Mouse (Mus musculus) CH12.LX (cell line): Measurements from ENCODE around the gene Chga.

ENCODE experiments used
- CTCF ChIP-seq, 2 experiments: IDR thresholded peaks in 1 of 2; conservative IDR thresholded peaks in 1 of 2; 2 replicates each; pipeline ENCODE4 v1.5.1; 2011 to 2012; ENCODE audit warnings: low read depth in 2 of 2, low read length in 2 of 2, improper control_type of control experiment in 1 of 2, inconsistent platforms in 1 of 2, mild to moderate bottlenecking in 1 of 2, moderate library complexity in 1 of 2
- EP300 ChIP-seq: IDR thresholded peaks from 2 replicates; pipeline ENCODE4 v1.6.1; 2011; ENCODE audit warnings: low read length, improper control_type of control experiment
- GABPA ChIP-seq: IDR thresholded peaks from 2 replicates; pipeline ENCODE4 v1.6.1; 2012; ENCODE audit warnings: low read depth, low read length, improper control_type of control experiment, inconsistent platforms; ENCODE audit not compliant: insufficient replicate concordance
- HCFC1 ChIP-seq: IDR thresholded peaks from 2 replicates; pipeline ENCODE4 v1.6.1; 2012; ENCODE audit warnings: low read depth, mild to moderate bottlenecking, inconsistent platforms, low read length, improper control_type of control experiment
- JUND ChIP-seq: conservative IDR thresholded peaks from 2 replicates; pipeline ENCODE4 v1.6.1; 2011; ENCODE audit warnings: low read depth, low read length, improper control_type of control experiment
- MAFK ChIP-seq: IDR thresholded peaks from 2 replicates; pipeline ENCODE4 v1.6.1; 2011; ENCODE audit warnings: low read length, improper control_type of control experiment; ENCODE audit not compliant: insufficient replicate concordance
- MAX ChIP-seq: IDR thresholded peaks from 2 replicates; pipeline ENCODE4 v1.6.1; 2011; ENCODE audit warnings: low read length, improper control_type of control experiment
- POLR2A ChIP-seq: IDR thresholded peaks from 2 replicates; pipeline ENCODE4 v1.6.1; 2011; ENCODE audit warnings: low read depth, mild to moderate bottlenecking, improper control_type of control experiment, low read length
- RAD21 ChIP-seq: IDR thresholded peaks from 2 replicates; pipeline ENCODE4 v1.6.1; 2011; ENCODE audit warnings: low read depth, mild to moderate bottlenecking, low read length, improper control_type of control experiment, moderate library complexity
- SMC3 ChIP-seq: IDR thresholded peaks from 2 replicates; pipeline ENCODE4 v1.6.1; 2011; ENCODE audit warnings: low read depth, low read length, improper control_type of control experiment
- TCF12 ChIP-seq: IDR thresholded peaks from 2 replicates; pipeline ENCODE4 v1.6.1; 2014; ENCODE audit warnings: low read depth, mild to moderate bottlenecking, inconsistent platforms, low read length, improper control_type of control experiment
- UBTF ChIP-seq: IDR thresholded peaks from 2 replicates; pipeline ENCODE4 v1.6.1; 2012; ENCODE audit warnings: low read depth, mild to moderate bottlenecking, inconsistent platforms, low read length, improper control_type of control experiment, moderate library complexity
- ZNF384 ChIP-seq: IDR thresholded peaks from 2 replicates; pipeline ENCODE4 v1.6.1; 2012; ENCODE audit warnings: low read depth, low read length, improper control_type of control experiment, inconsistent platforms

DNA sequence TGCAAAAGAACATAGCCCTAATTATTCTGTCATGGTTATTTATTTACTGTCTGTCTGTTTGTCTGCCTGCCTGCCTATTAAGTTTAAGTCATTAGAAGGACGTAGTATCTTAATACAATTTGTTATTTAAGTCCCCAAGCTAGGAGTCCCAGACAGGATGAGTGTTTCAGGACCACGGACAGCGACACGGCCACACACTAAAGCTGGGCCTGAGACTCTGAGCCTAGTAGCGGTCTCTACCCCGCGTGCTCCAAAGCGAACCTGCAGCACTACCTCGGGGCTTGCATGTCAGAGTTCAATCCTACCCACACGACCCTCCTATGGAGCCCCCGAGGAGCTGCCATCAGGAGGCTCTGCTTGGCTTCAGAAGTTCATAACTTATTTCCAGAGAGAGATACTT is 4.2 kb upstream of the Chga start:
- no peak for TF ChIP-seq JUND
- TF ChIP-seq CTCF (conservative IDR thresholded peaks at IDR 0.05 in 1 of 2, IDR thresholded peaks at IDR 0.05 in 1 of 2; ENCODE audit: low read depth in 2 of 2, low read length in 2 of 2): no peak
- no peak for TF ChIP-seq POLR2A
- no peak for TF ChIP-seq RAD21
- TF ChIP-seq EP300: no peak
- no peak for TF ChIP-seq GABPA
- TF ChIP-seq SMC3: no peak
- TF ChIP-seq ZNF384: no peak
- TF ChIP-seq TCF12: no peak
- no peak for TF ChIP-seq UBTF
- no peak for TF ChIP-seq HCFC1
- TF ChIP-seq MAFK: no peak
- no peak for TF ChIP-seq MAX
